Mouse (Mus musculus) spleen, adult 2 months (tissue): Measurements from ENCODE around the gene Tiam1.

Experiments
- CTCF ChIP-seq: fragments of 200-500 bp; IDR thresholded peaks from 2 replicates; pipeline ENCODE4 v1.5.1; 2011; ENCODE audit warnings: mild to moderate bottlenecking, inconsistent platforms; ENCODE audit not compliant: insufficient read depth, insufficient read length, insufficient replicate concordance; ENCODE audit errors: extremely low read depth
- POLR2A ChIP-seq: fragments of 200-500 bp; IDR thresholded peaks from 2 replicates; pipeline ENCODE4 v1.6.1; 2011; ENCODE audit warnings: low read depth, low read length, inconsistent platforms

DNA sequence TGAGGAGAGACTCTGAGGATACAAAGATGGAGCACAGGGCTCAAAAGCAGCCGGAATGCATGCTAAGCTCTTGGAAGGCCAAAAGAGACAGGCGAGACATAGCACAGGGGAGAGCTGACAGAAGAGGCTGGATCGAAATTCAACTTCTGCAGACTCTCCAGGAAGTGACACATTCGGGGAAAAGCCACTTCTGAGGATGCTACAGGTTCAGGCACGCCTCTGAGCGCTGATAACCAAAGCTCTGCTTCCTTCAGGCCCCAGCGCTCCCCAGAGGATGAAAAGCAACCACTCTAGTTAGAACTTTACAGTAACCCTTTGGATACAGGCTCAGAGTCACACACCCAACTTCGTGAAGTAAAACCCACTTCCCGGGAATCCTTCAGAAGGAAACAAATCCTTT lies 306.5 kb downstream of the Tiam1 start:
- TF ChIP-seq POLR2A (no peak), CTCF (no peak)
